Mouse (Mus musculus) heart, postnatal 0 days (tissue): ENCODE measurements around the gene Fam13c. TPM values are rescaled to one million over a fixed set of nuclear protein-coding genes. Genes with fewer than 3 reads are reported as not detected.
A peak's percentile ranks its signal among the peaks of the same experiment; 100 is the strongest.

Experiments used
- ATAC-seq: fragments of 200-750 bp; cut with Nextera tagmentation; 2 replicates; pipeline ENCODE4 v1.8.0; 2017; ENCODE audit warnings: low read depth, moderate number of reproducible peaks, moderate library complexity; ENCODE audit not compliant: insufficient read depth
- DNase-seq: peaks from one replicate; pipeline ENCODE4 v3.0.0-alpha.2; 2016; ENCODE audit warnings: low spot score
- H3K27ac ChIP-seq: fragments of 300-500 bp; sonication (generic); 2 replicates; pipeline ENCODE4 v1.5.1; 2014; ENCODE audit warnings: low read depth, mild to moderate bottlenecking
- H3K27me3 ChIP-seq: fragments of 300-500 bp; sonication (generic); 2 replicates; pipeline ENCODE4 v1.6.1; 2014; ENCODE audit warnings: low read length, mixed read lengths; ENCODE audit not compliant: control insufficient read depth, insufficient read depth
- H3K36me3 ChIP-seq: fragments of 300-500 bp; sonication (generic); replicated peaks from 2 replicates; pipeline ENCODE4 v1.6.1; 2014; ENCODE audit warnings: low read length, mixed read lengths; ENCODE audit not compliant: control insufficient read depth, insufficient read depth
- H3K4me1 ChIP-seq: fragments of 300-500 bp; sonication (generic); 2 replicates; pipeline ENCODE4 v1.6.1; 2014; ENCODE audit warnings: antibody characterized with exemption; ENCODE audit not compliant: control insufficient read depth, insufficient read depth
- H3K4me2 ChIP-seq: fragments of 300-500 bp; sonication (generic); 2 replicates; pipeline ENCODE4 v1.6.1; 2014; ENCODE audit warnings: low read depth, mild to moderate bottlenecking, low read length, moderate library complexity
- H3K4me3 ChIP-seq: fragments of 300-500 bp; sonication (generic); 2 replicates; pipeline ENCODE4 v1.5.1; 2014; ENCODE audit warnings: low read depth, low read length
- H3K9ac ChIP-seq: fragments of 300-500 bp; sonication (generic); replicated peaks from 2 replicates; pipeline ENCODE4 v1.6.1; 2014; ENCODE audit warnings: low read depth, low read length, mixed read lengths
- H3K9me3 ChIP-seq: fragments of 300-500 bp; sonication (generic); replicated peaks from 2 replicates; pipeline ENCODE4 v1.6.1; 2016; ENCODE audit warnings: low read length; ENCODE audit not compliant: control insufficient read depth
- CTCF ChIP-seq: IDR thresholded peaks from 2 replicates; pipeline ENCODE4 v1.5.1; 2016; ENCODE audit warnings: antibody characterized with exemption, control low read depth, low read depth
- EP300 ChIP-seq: IDR thresholded peaks from 2 replicates; pipeline ENCODE4 v1.6.1; 2016; ENCODE audit warnings: antibody characterized with exemption, low read depth
- WGBS: fragments of 180-500 bp; shearing (Covaris S2); extraction: QIAGEN DNeasy Blood & Tissue Kit; methylation state at CpG from one replicate; pipeline ENCODE4 v1.1.7; 2014; 5-methylcytosine and 5-hydroxymethylcytosine counted together
- polyA plus RNA-seq: library from polyadenylated mRNA; unstranded; fragments of >200 nt; fragmentation: Nextera tagmentation; extraction: Ambion mirVana; gene quantifications from 2 replicates; pipeline ENCODE4 v1.2.1, GENCODE M21; 2015
- total RNA-seq: library from RNA; depleted of rRNA; stranded (reverse); fragments of >200 nt; gene quantifications from 2 replicates; pipeline ENCODE4 v1.2.3, GENCODE M21; 2014; ENCODE audit warnings: low replicate concordance

Fam13c gene
- total and polyA plus RNA-seq, 2 experiments from 2014 or later = 0.19 to 7.8 TPM

DNA sequence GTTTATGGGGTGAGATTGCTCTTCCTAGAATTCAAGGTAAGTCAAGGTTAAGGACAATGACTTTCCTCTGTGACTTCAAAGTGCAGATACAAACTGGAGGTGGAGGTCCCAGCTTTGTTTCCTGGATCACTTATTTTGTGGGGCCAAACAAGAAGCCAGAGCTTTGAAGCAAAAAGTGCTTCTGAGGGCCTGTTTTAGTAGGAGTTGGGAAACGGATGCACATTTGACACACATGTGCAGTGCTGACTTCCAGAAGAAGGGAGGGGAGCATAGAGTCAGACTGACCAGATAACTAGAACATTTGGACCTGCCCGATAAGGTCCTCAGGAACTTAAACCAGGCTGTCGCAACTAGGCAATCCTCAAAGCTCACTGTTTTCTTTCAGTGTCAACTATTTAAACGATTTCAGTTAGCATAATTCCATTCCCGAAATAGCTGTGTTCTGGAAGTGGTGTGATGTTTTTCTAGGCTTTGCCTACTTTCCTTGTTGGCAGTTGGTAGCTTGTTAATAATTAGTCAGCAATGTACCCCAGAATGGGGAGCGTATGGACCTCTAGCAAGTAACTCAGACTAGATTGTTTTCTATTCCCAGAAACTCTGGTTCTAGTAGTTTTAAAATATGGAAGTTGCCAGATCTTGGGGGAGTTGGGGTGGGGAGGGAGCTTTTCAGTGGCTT is 22.3 kb upstream of the Fam13c start:
- DNase-seq = no peak
- H3K27me3 ChIP-seq = no peaks in the 10 kb centered on the region

DNA sequence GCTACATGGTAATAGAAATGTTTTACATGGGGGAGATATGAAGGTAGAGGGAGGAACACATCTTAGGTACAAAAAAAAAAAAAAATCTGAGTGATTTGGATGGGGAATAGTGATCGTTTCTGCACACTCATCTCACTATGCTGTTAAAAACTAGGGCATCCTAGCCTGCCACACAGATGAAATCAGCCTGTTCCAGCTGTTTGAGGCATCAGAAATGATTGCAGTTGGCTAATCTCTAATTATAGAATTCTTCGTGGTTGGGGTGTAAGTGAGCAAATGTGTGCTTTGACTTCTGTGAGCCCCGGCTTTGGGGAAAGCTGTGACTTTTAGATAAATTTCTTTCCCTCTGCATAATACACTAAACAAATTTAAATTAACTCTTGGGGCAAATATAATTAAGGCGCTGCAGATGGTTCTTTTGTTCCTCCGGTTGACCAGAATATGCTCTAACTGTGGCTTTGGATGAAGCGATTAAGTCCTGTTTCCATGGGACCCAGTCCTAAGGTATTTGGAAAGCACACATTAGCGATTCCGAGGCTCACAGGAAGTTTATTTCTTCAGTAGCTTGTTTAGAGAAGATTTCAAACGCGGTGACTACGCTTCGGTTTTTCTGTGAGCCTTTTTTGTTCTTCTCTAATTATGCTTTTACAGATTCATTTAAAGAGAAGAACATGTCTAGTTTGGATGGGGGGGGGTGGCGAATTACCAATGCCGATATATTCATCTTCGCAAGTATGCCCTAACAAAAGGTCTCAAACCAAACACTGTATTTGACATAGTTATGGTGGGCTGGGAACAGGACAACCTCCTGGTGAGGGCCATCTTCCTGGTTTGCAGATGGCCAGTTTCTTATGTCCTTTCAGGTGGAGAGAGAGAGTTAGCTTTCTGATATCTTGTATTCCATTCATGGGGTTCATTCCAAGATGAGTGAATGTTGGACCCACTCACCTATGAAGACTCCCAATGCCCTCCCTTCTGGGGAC is 20.7 kb upstream of the Fam13c start:
- H3K27ac ChIP-seq = no peak overlapping the region
- no peak for DNase-seq
- H3K36me3 ChIP-seq = no peaks in the 10 kb centered on the region
- TF ChIP-seq CTCF (no peak), EP300 (no peak)
- H3K4me3 ChIP-seq = no peak overlapping the region
- WGBS = 73% methylated on average over 15 of the region's 15 CpGs
- H3K9me3 ChIP-seq = no peaks in the 10 kb centered on the region
- no peak overlapping the region for H3K4me2 ChIP-seq
- ATAC-seq = no peak
- no peak overlapping the region for H3K9ac ChIP-seq
- H3K27me3 ChIP-seq = no peaks in the 10 kb centered on the region
- no peaks in the 10 kb centered on the region for H3K4me1 ChIP-seq

More for the DNA sequence above, 22.3 kb upstream of the Fam13c start:
- no peak for TF ChIP-seq CTCF
- no peak for TF ChIP-seq EP300
- ATAC-seq = no peak
- Histone ChIP-seq H3K9me3 (no peaks in the 10 kb centered on the region), H3K4me3 (no peak overlapping the region), H3K27ac (no peak overlapping the region), H3K4me1 (no peaks in the 10 kb centered on the region), H3K4me2 (no peak overlapping the region), H3K9ac (no peak overlapping the region), H3K36me3 (no peaks in the 10 kb centered on the region)
- WGBS = 46% methylated on average over 6 of the region's 6 CpGs

GRCm38 (mm10) chr10:70426373-70426772 is 13.9 kb upstream of the Fam13c start:
- TF ChIP-seq CTCF (no peak), EP300 (no peak)
- DNase-seq (peak; percentile 15), ATAC-seq (no peak)
- Histone ChIP-seq H3K9me3 (no peaks in the 10 kb centered on the region), H3K4me3 (no peak overlapping the region), H3K4me2 (no peak overlapping the region), H3K27ac (peak overlapping the region; percentile 13; the same call in 1 of the 2 replicates), H3K36me3 (no peaks in the 10 kb centered on the region), H3K27me3 (no peaks in the 10 kb centered on the region), H3K4me1 (no peaks in the 10 kb centered on the region), H3K9ac (no peak overlapping the region)
- WGBS = 67% methylated on average over 3 of the region's 3 CpGs

DNA sequence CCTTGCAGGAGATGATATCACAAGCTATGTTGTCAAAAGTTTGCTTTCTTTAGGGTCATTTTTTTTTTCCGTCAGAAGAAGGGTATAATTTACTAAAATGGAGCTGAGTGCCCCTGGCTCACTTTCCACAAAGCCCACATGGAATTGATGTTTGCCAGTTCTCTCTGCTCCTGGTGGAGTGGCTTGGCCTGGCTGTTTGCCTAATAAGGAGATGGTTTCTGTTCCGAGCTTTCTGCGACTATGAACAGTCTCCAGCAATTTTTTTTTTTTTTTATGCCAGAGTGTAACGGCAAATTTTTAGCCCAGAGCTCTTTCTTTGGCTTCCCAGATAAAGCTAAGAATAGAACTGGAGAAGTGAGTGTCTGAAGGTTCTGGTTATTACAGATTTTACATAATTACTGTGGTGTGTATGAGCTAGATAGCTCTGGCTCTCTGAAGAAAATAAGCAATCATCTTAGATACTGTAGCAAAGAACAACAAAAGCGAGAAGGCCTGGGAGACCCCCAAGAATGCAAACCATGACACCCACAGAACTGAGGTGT is 12.1 kb upstream of the Fam13c start:
- 48% methylated on average over 5 of the region's 5 CpGs for WGBS
- Histone ChIP-seq H3K4me3 (no peak overlapping the region), H3K9me3 (no peaks in the 10 kb centered on the region), H3K9ac (no peak overlapping the region), H3K4me2 (no peak overlapping the region), H3K27me3 (no peaks in the 10 kb centered on the region), H3K36me3 (no peaks in the 10 kb centered on the region), H3K4me1 (no peaks in the 10 kb centered on the region), H3K27ac (no peak overlapping the region)
- no peak for ATAC-seq
- no peak for TF ChIP-seq CTCF
- no peak for TF ChIP-seq EP300
- no peak for DNase-seq

DNA sequence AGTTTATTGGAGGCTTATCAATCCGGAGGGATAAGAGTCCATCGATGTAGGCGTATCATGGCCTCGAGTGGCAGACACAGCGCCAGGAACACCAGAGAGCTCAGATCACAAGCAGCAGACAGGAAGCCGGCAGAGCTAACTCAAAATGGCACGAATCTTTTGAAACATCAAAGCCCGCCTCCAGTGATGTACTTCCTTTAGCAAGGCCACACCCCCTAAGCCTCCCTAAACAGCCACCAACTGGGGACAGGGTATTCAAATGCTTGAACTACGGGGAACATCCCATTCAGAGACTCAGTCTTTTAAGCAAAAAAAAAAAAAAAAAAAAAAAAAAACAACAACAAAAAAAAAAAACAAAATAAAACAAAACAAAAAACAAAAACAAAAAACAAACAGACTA is 10.9 kb upstream of the Fam13c start:
- 87% methylated on average over 9 of the region's 9 CpGs for WGBS
- Histone ChIP-seq H3K4me3 (no peak overlapping the region), H3K9ac (no peak overlapping the region), H3K27ac (no peak overlapping the region), H3K27me3 (no peaks in the 10 kb centered on the region), H3K9me3 (no peaks in the 10 kb centered on the region), H3K4me2 (no peak overlapping the region), H3K36me3 (no peaks in the 10 kb centered on the region), H3K4me1 (no peaks in the 10 kb centered on the region)
- DNase-seq = no peak
- TF ChIP-seq EP300 (no peak), CTCF (no peak)
- ATAC-seq = no peak
